Mouse (Mus musculus): ENCODE results near the gene Rpl7a. TPM values are rescaled to one million over a fixed set of nuclear protein-coding genes. Genes with fewer than 3 reads are reported as not detected.

Rpl7a gene
- total and polyA plus RNA-seq, 2 experiments from 2014 or later: 340 to 1,073 TPM

- Histone ChIP-seq H3K27ac (ENCODE audit: low read depth) (peak overlapping the region; percentile 87), H3K4me1 (ENCODE audit: control insufficient read depth, insufficient read depth) (peaks cover 28% of the 10 kb centered on the region), H3K36me3 (replicated peaks; ENCODE audit: control insufficient read depth, insufficient read depth, low read length) (peaks cover 48% of the 10 kb centered on the region), H3K4me3 (ENCODE audit: low read depth, low read length) (peak overlapping the region; percentile 68), H3K9ac (replicated peaks; ENCODE audit: low read depth, low read length) (peak overlapping the region; percentile 89), H3K4me2 (ENCODE audit: low read depth, low read length) (peak overlapping the region; percentile 97), H3K27me3 (ENCODE audit: control insufficient read depth, insufficient read depth, low read length) (no peaks in the 10 kb centered on the region), H3K9me3 (replicated peaks; ENCODE audit: control insufficient read depth, low read length) (no peaks in the 10 kb centered on the region)
- DNase-seq (ENCODE audit: low spot score): peak; percentile 60
- TF ChIP-seq CTCF (IDR thresholded peaks at IDR 0.05; ENCODE audit: low read depth) (no peak), EP300 (IDR thresholded peaks at IDR 0.05; ENCODE audit: low read depth) (no peak)
- 2% methylated on average over 37 of the region's 37 CpGs for WGBS
- ATAC-seq (ENCODE audit: insufficient read depth, low read depth): peak; percentile 62
Measured at GRCm38 (mm10) chr2:26910994-26911765, 616 bp downstream of the Rpl7a start.

- no peak overlapping the region for H3K27ac ChIP-seq (ENCODE audit: low read depth)
- no peaks in the 10 kb centered on the region for H3K27me3 ChIP-seq (ENCODE audit: control insufficient read depth, insufficient read depth, low read length)
- TF ChIP-seq EP300 (IDR thresholded peaks at IDR 0.05; ENCODE audit: low read depth) (no peak), CTCF (IDR thresholded peaks at IDR 0.05; ENCODE audit: low read depth) (no peak)
- H3K9ac ChIP-seq (replicated peaks; ENCODE audit: low read depth, low read length): peak overlapping the region; percentile 89
- H3K36me3 ChIP-seq (replicated peaks; ENCODE audit: control insufficient read depth, insufficient read depth, low read length): peaks cover 40% of the 10 kb centered on the region
- 68% methylated on average over 5 of the region's 5 CpGs for WGBS
- no peaks in the 10 kb centered on the region for H3K9me3 ChIP-seq (replicated peaks; ENCODE audit: control insufficient read depth, low read length)
- ATAC-seq (ENCODE audit: insufficient read depth, low read depth): no peak
- H3K4me3 ChIP-seq (ENCODE audit: low read depth, low read length): peak overlapping the region; percentile 68; the same call in 1 of the 2 replicates
- H3K4me2 ChIP-seq (ENCODE audit: low read depth, low read length): peak overlapping the region; percentile 97
- H3K4me1 ChIP-seq (ENCODE audit: control insufficient read depth, insufficient read depth): peaks cover 35% of the 10 kb centered on the region
- no peak for DNase-seq (ENCODE audit: low spot score)
Measured at GRCm38 (mm10) chr2:26912253-26912770, 1.7 kb downstream of the Rpl7a start.

- Histone ChIP-seq H3K36me3 (replicated peaks; ENCODE audit: control insufficient read depth, insufficient read depth, low read length) (peaks cover 37% of the 10 kb centered on the region), H3K4me2 (ENCODE audit: low read depth, low read length) (no peak overlapping the region), H3K9me3 (replicated peaks; ENCODE audit: control insufficient read depth, low read length) (no peaks in the 10 kb centered on the region), H3K27me3 (ENCODE audit: control insufficient read depth, insufficient read depth, low read length) (no peaks in the 10 kb centered on the region), H3K4me3 (ENCODE audit: low read depth, low read length) (no peak overlapping the region), H3K27ac (ENCODE audit: low read depth) (no peak overlapping the region), H3K9ac (replicated peaks; ENCODE audit: low read depth, low read length) (no peak overlapping the region), H3K4me1 (ENCODE audit: control insufficient read depth, insufficient read depth) (peaks cover 37% of the 10 kb centered on the region)
- ATAC-seq (ENCODE audit: insufficient read depth, low read depth) (no peak), DNase-seq (ENCODE audit: low spot score) (no peak)
- 75% methylated on average over 17 of the region's 17 CpGs for WGBS
- TF ChIP-seq CTCF (IDR thresholded peaks at IDR 0.05; ENCODE audit: low read depth): no peak
- no peak for TF ChIP-seq EP300 (IDR thresholded peaks at IDR 0.05; ENCODE audit: low read depth)
Measured at GRCm38 (mm10) chr2:26913416-26914147, 3.0 kb downstream of the Rpl7a start.

- Histone ChIP-seq H3K4me2 (ENCODE audit: low read depth, low read length) (no peak overlapping the region), H3K27ac (ENCODE audit: low read depth) (no peak overlapping the region), H3K9ac (replicated peaks; ENCODE audit: low read depth, low read length) (no peak overlapping the region), H3K36me3 (replicated peaks; ENCODE audit: control insufficient read depth, insufficient read depth, low read length) (peaks cover 45% of the 10 kb centered on the region), H3K4me1 (ENCODE audit: control insufficient read depth, insufficient read depth) (peaks cover 30% of the 10 kb centered on the region), H3K4me3 (ENCODE audit: low read depth, low read length) (no peak overlapping the region), H3K9me3 (replicated peaks; ENCODE audit: control insufficient read depth, low read length) (no peaks in the 10 kb centered on the region), H3K27me3 (ENCODE audit: control insufficient read depth, insufficient read depth, low read length) (no peaks in the 10 kb centered on the region)
- no peak for DNase-seq (ENCODE audit: low spot score)
- no peak for TF ChIP-seq EP300 (IDR thresholded peaks at IDR 0.05; ENCODE audit: low read depth)
- no peak for TF ChIP-seq CTCF (IDR thresholded peaks at IDR 0.05; ENCODE audit: low read depth)
- WGBS: 63% methylated on average over 8 of the region's 8 CpGs
- ATAC-seq (ENCODE audit: insufficient read depth, low read depth): no peak
Measured at GRCm38 (mm10) chr2:26914148-26914941, 3.8 kb downstream of the Rpl7a start.

Measured in heart, postnatal 0 days (tissue).